Comparison of ENCODE assay signal across 10 mouse cellular contexts in the genomic region with DNA sequence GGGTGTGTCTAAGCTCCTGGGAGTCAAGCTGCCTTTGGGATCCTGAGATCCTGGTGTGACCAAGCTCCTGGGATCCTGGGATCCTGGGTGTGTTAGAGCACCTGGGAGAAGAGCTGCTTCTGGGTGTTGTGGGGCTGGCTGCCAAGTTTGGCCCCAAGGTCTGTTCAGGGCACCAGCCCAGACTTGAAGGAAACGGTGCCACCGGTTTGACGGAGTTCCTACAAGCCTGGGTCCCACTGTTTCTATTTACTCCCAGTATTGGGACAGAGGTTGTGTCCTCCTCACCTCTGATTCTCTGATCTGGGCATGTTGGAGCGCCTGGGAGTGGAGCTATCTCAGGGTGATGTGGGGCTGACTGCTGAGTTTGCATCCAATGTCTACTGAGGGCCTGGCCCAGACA. TPM values are rescaled to one million over a fixed set of nuclear protein-coding genes. Genes with fewer than 3 reads are reported as not detected.
DNase-seq lines count a peak whose midpoint lies in the region.
"Had no signal": no experiment of that assay in that cellular context is flagged by ENCODE, and none has a peak within 500 bp of the region (broad histone marks: within the 10 kb centered on the region; RNA-seq: fewer than 3 reads in every experiment).

No protein-coding gene starts in this region.

- DNase-seq in gonadal fat pad, adult 2 months (ENCODE audit: low read depth) = peak; percentile 1
- DNase-seq in urinary bladder, adult 18-20 months (ENCODE audit: low spot score in 2 of 2) = peak; percentile 59 to 72
- DNase-seq in urinary bladder, adult 2 months (ENCODE audit: low spot score) = peak; percentile 39
- peak; percentile 70 for DNase-seq in urinary bladder, postnatal 14 days (ENCODE audit: low spot score)
- peak; percentile 35 for DNase-seq in urinary bladder, postnatal 25 days (ENCODE audit: low spot score)
- peak; percentile 53 to 69 for DNase-seq in urinary bladder, postnatal 36 days (ENCODE audit: low spot score in 2 of 2)

RNA-seq across cellular contexts. Expression of a gene that starts 14.9 kb away (rescaled TPM):
- polyA plus RNA-seq in gonadal fat pad, adult 2 months (2012; rRNA removed) = not detected in 2 replicates
- polyA plus RNA-seq in urinary bladder, adult 2 months (2012; rRNA removed) = 0.60 and 0.98 TPM in 2 replicates
- polyA plus RNA-seq: adrenal gland, adult 2 months; brain, embryonic 14.5 days; C2C12; G1E had no signal

RNA-seq across cellular contexts. Expression of a gene that starts 22.4 kb away (rescaled TPM):
- polyA plus RNA-seq in gonadal fat pad, adult 2 months (2012; rRNA removed) = 0.34 and 0.62 TPM in 2 replicates
- 1.4 and 1.6 TPM in 2 replicates for polyA plus RNA-seq in urinary bladder, adult 2 months (2012; rRNA removed)
- polyA plus RNA-seq: brain, embryonic 14.5 days; C2C12; G1E had no signal

Comparison
In these comparisons a context has a peak if more than half of its experiments do, and no peak if none do; other contexts are left out.
1. Peak in every context shown above with its lines: DNase-seq.
2. DNase-seq: peak in every context shown above with its lines; median percentile 70 in urinary bladder, postnatal 14 days; 66 in urinary bladder, adult 18-20 months; 61 in urinary bladder, postnatal 36 days; 39 in urinary bladder, adult 2 months; 35 in urinary bladder, postnatal 25 days; 1 in gonadal fat pad, adult 2 months.